Mouse (Mus musculus) embryo, embryonic 10.5 days (tissue): Measurements from ENCODE around the gene Thsd7b.
"Not testable (repeated sequence)": the region's sequence is repeated elsewhere in the genome, so short reads cannot be mapped to it uniquely, and the experiment has no call there.

Experiments used
- DNase-seq: peaks from one replicate; pipeline ENCODE4 v3.0.0-alpha.2; 2015; ENCODE audit warnings: low spot score

Thsd7b gene

GRCm38 (mm10) chr1:129644252-129644861 lies 371.3 kb downstream of the Thsd7b start:
- peak; percentile 7 for DNase-seq

DNA sequence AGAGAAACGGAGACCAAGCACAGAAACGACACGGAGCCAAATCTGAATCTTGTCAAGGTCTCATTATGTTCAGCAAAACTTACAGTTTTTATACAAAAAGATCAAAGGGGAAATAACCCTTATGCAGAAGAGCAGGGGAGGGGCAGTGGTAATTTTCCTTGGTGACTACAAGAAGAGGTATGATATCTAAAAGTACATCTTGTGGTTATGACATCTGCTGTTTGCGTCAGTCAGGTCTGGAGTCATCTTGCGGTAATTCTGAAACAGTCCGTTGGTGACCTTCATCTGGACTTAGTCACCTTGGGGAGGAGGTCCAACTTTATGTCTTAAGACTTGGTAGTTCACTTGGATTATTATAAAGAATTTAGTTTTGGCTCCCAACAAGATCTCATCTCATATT lies 378.3 kb downstream of the Thsd7b start:
- not testable (repeated sequence) for DNase-seq

DNA sequence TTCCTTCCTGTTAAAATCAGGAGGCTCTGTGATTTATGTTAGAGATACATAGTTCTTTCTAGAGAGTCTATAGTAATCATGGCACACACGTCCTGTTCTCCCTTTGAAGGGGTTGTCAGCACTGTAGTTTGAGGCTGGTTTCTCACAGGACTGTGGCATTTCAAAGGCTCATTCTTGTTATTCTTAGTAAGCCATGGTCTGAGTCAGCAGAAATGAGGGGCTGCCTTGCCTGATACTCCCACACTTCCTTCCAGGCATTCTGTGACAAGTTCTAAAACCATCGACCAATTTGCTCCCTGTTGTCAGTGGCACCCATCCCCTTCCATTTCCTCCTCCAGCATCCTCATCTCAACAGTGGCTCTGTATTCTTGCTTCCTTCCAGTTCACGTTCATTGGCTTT lies 384.9 kb downstream of the Thsd7b start:
- DNase-seq, result no peak

GRCm38 (mm10) chr1:129675878-129676277 lies 402.8 kb downstream of the Thsd7b start:
- no peak for DNase-seq

GRCm38 (mm10) chr1:129678851-129679250 lies 405.7 kb downstream of the Thsd7b start:
- DNase-seq, result no peak

DNA sequence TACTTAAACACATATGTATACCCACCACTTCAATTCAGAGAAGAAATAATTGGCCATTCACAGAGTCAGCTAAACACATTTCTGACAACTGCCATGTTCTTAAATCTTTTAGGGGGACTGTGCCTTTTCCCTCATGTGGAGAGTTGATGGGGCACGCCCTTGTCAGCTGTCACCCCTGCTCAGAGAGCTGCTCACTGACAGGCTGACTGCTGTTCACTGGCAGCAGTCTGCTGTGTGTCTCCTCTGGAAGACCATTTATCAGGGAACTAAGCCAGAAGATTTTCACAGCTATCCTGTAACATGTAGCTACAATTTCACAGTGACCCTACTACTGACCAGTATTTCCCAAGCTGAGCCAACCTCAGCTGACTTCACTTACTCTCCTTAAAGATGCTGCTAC lies 432.6 kb downstream of the Thsd7b start:
- no peak for DNase-seq

DNA sequence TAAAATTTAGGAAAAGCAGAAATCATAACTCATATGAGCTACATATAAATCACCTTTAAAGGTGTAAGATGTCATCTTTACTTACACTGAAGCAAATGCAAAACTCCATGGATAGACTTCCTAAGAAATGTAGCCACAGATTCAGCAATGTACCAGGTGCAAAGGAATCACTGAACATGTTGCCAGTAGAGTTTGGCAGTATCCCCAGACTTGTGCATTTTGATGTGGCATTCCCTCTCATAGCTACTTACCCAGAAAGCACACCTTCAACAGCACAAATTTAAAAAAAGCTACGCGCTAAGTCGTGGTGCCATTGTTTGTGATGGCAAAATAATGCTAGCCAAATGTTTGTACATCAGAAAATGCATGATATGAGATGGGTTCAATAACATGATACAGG lies 439.6 kb downstream of the Thsd7b start:
- DNase-seq, result no peak

GRCm38 (mm10) chr1:129713571-129713970 lies 440.5 kb downstream of the Thsd7b start:
- DNase-seq, result no peak

DNA sequence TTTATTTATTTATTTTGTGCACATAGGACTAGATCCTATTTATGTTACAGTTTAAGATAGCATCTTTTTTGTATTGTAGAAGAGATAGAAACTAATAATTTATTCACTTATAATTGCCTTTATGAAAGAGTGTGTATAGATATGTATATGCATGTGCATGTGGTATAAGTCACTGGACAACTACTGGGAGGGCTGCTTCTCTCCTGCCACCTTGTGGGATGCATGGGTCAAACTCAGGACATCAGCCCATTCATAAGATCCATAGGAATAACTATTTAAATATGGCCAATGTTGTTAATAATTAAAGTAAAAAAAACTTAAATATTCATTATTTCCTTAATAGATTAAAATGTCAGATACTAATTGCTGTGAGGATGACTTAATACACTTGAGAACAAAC lies 446.5 kb downstream of the Thsd7b start:
- no peak for DNase-seq

DNA sequence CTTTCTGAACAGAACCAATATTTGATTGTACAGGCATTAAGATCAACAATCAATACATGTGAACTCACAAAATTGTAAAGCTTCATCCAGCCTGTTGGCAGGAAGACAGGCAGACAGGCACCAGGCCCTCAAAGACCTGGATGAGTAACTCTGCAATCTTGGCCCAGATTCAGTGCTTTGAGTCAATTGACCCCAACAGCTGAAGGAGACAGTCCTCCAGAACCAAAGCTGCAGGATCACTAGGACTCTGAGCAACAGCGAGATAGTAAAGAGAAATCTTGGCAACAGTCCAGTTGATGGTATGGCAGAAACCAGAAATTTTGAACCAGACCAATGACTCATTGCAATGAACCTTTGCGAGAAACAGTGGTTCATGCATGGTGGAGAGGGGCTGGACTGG lies 458.9 kb downstream of the Thsd7b start:
- DNase-seq, result no peak

DNA sequence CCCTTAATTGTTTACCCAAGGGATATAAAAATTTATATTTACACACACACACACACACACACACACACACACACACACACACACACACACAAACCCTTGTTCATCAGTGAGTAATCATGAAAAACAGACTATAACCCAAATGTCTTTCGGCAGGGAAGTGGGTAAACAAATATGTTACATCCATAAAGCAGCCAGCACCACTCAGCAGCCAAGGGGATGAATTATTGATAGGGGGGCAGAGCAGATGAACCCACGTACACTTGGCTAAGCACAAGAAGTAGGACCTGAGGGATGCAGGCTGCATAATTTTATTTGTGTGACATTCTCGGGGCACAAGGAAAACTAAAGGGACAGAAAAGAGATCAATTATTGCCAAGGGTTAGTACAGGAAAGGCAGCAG lies 474.5 kb downstream of the Thsd7b start:
- no peak for DNase-seq

GRCm38 (mm10) chr1:129756548-129757240 lies 483.6 kb downstream of the Thsd7b start:
- no peak for DNase-seq

GRCm38 (mm10) chr1:129759003-129759402 lies 485.9 kb downstream of the Thsd7b start:
- DNase-seq, result no peak

- no peak for DNase-seq
These were observed 488.1 kb downstream of the Thsd7b start for GRCm38 (mm10) chr1:129761234-129761633.

- no peak for DNase-seq
These were observed 491.6 kb downstream of the Thsd7b start for GRCm38 (mm10) chr1:129764748-129765147.

GRCm38 (mm10) chr1:129777055-129777454 lies 504.0 kb downstream of the Thsd7b start:
- DNase-seq, result no peak

GRCm38 (mm10) chr1:129779506-129779905 lies 506.4 kb downstream of the Thsd7b start:
- DNase-seq, result no peak

DNA sequence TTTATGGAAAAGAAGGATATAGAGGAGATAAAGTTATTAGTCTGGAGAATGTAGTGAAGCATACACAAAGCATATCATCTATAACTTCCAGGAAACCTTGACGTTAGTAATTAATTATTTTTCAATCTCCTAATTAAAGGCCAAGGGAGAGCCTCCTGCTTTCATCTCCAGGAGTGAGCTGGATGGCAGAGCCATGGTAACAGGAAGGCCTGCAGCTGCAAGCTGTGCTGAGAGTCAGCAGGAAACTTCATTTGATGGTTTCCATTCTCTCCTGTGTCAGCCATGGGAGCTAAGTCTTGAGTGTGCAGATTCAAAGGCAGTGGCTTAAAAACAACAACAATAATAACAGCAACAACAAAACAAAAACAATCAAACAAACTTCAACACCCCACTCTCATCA lies 507.5 kb downstream of the Thsd7b start:
- DNase-seq, result no peak

DNA sequence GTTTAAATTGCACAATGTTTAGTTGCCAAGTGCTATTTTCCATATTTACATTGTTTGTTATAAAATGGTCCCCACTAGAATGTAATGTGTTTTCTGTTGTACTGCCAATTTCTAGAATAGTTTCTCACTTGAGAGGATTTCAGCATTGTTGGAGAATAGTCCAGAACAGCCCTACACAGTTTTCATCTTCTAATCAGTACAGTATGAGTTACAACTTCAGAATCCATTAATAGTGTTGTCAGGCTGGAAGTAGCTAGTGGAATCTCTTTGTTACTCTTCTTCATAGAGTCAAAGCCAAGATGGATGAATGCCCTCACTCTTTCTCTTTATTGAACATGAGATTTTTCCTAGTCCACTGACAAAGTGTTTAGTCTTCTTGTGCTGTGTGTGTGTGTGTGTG lies 525.4 kb downstream of the Thsd7b start:
- no peak for DNase-seq

GRCm38 (mm10) chr1:129826927-129827326 lies 553.8 kb downstream of the Thsd7b start:
- DNase-seq, result peak; percentile 41

DNA sequence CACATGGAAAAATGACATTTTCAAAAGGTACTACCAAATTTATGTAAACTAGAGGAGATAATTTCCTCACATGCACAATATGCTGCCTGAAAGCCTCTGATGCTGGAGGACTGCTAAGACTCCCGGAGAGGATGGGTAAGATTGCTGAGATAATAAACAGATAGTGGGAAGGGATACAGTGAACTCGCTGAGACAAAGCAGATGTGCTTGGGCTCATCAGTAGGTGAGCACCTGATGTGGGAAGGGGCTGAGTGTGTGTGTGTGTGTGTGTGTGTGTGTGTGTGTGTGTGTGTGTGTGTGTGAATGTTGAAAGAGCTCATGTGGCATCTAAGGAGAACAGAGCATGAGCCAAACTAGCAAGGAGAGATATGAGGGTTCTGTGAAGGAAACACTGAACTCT lies 564.2 kb downstream of the Thsd7b start:
- no peak for DNase-seq

DNA sequence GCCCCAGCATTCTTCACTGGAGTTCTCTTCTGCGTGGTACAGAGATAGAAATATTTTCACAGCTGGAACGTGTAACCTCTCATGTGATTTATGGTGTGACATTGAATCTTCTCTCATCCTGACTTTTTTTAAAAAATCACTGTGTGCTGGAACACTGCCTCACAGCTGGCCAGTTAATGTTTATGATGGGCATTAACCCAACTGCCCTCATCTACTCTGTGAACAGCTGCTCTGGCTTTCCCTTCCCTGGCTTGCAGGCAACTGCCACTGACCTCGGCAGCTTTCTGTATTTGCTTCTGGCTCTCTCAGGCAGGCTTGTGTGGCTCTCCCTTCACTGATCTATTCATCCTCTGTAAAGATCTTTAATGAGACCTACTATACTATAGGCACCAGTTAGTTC lies 564.7 kb downstream of the Thsd7b start:
- DNase-seq, result peak; percentile 41

- DNase-seq, result no peak
These were observed 565.4 kb downstream of the Thsd7b start for GRCm38 (mm10) chr1:129838486-129838885.

GRCm38 (mm10) chr1:129843416-129843815 lies 570.3 kb downstream of the Thsd7b start:
- peak; percentile 64 for DNase-seq
